Mouse (Mus musculus): ENCODE measurements around the gene Rtl1. TPM values are rescaled to one million over a fixed set of nuclear protein-coding genes. Genes with fewer than 3 reads are reported as not detected.

The Rtl1 gene
- polyA plus RNA-seq, 1 experiment: 0.02 TPM

- H3K27ac ChIP-seq (ENCODE audit: insufficient read depth, low read length): no peak overlapping the region
- H3K4me1 ChIP-seq (ENCODE audit: control insufficient read depth, insufficient read depth, low read length): 0 out of 2 replicates have a peak, but pooled peaks cover 1% of the 10 kb centered on the region
- H3K4me3 ChIP-seq (ENCODE audit: insufficient read depth, low read length): no peak overlapping the region
- TF ChIP-seq POLR2A (IDR thresholded peaks at IDR 0.05; ENCODE audit: extremely low read depth, insufficient read depth, low read length) (no peak), CTCF (IDR thresholded peaks at IDR 0.05; ENCODE audit: extremely low read depth, insufficient read depth, low read length) (no peak)
Measured at GRCm38 (mm10) chr12:109612392-109613385, 12.6 kb upstream of the Rtl1 start.

- H3K4me3 ChIP-seq (ENCODE audit: insufficient read depth, low read length): no peak overlapping the region
- H3K27ac ChIP-seq (ENCODE audit: insufficient read depth, low read length): no peak overlapping the region
- TF ChIP-seq CTCF (IDR thresholded peaks at IDR 0.05; ENCODE audit: extremely low read depth, insufficient read depth, low read length) (0 out of 2 replicates have a peak, but pooled peaks have one; percentile 8), POLR2A (IDR thresholded peaks at IDR 0.05; ENCODE audit: extremely low read depth, insufficient read depth, low read length) (no peak)
- no peaks in the 10 kb centered on the region for H3K4me1 ChIP-seq (ENCODE audit: control insufficient read depth, insufficient read depth, low read length)
Measured at GRCm38 (mm10) chr12:109608576-109609440, 8.7 kb upstream of the Rtl1 start.

- no peak overlapping the region for H3K27ac ChIP-seq (ENCODE audit: insufficient read depth, low read length)
- H3K4me1 ChIP-seq (ENCODE audit: control insufficient read depth, insufficient read depth, low read length): no peaks in the 10 kb centered on the region
- TF ChIP-seq CTCF (IDR thresholded peaks at IDR 0.05; ENCODE audit: extremely low read depth, insufficient read depth, low read length): no peak
- TF ChIP-seq POLR2A (IDR thresholded peaks at IDR 0.05; ENCODE audit: extremely low read depth, insufficient read depth, low read length): no peak
- H3K4me3 ChIP-seq (ENCODE audit: insufficient read depth, low read length): no peak overlapping the region
Measured at GRCm38 (mm10) chr12:109607953-109608352, 7.8 kb upstream of the Rtl1 start.

GRCm38 (mm10) chr12:109607191-109607590 is 7.1 kb upstream of the Rtl1 start:
- TF ChIP-seq POLR2A (IDR thresholded peaks at IDR 0.05; ENCODE audit: extremely low read depth, insufficient read depth, low read length) (no peak), CTCF (IDR thresholded peaks at IDR 0.05; ENCODE audit: extremely low read depth, insufficient read depth, low read length) (no peak)
- Histone ChIP-seq H3K27ac (ENCODE audit: insufficient read depth, low read length) (no peak overlapping the region), H3K4me3 (ENCODE audit: insufficient read depth, low read length) (no peak overlapping the region), H3K4me1 (ENCODE audit: control insufficient read depth, insufficient read depth, low read length) (no peaks in the 10 kb centered on the region)

GRCm38 (mm10) chr12:109604982-109605721 is 5.0 kb upstream of the Rtl1 start:
- no peak for TF ChIP-seq CTCF (IDR thresholded peaks at IDR 0.05; ENCODE audit: extremely low read depth, insufficient read depth, low read length)
- Histone ChIP-seq H3K4me3 (ENCODE audit: insufficient read depth, low read length) (no peak overlapping the region), H3K4me1 (ENCODE audit: control insufficient read depth, insufficient read depth, low read length) (no peaks in the 10 kb centered on the region), H3K27ac (ENCODE audit: insufficient read depth, low read length) (no peak overlapping the region)

GRCm38 (mm10) chr12:109598551-109599250 is 1.4 kb downstream of the Rtl1 start:
- no peak overlapping the region for H3K4me3 ChIP-seq (ENCODE audit: insufficient read depth, low read length)
- H3K4me1 ChIP-seq (ENCODE audit: control insufficient read depth, insufficient read depth, low read length): peaks cover 2% of the 10 kb centered on the region; the same call in 1 of the 2 replicates
- no peak for TF ChIP-seq CTCF (IDR thresholded peaks at IDR 0.05; ENCODE audit: extremely low read depth, insufficient read depth, low read length)
- TF ChIP-seq POLR2A (IDR thresholded peaks at IDR 0.05; ENCODE audit: extremely low read depth, insufficient read depth, low read length): no peak

GRCm38 (mm10) chr12:109596726-109597125 is 3.4 kb downstream of the Rtl1 start:
- Histone ChIP-seq H3K4me1 (ENCODE audit: control insufficient read depth, insufficient read depth, low read length) (peaks cover 2% of the 10 kb centered on the region; the same call in 1 of the 2 replicates), H3K4me3 (ENCODE audit: insufficient read depth, low read length) (no peak overlapping the region), H3K27ac (ENCODE audit: insufficient read depth, low read length) (no peak overlapping the region)
- TF ChIP-seq POLR2A (IDR thresholded peaks at IDR 0.05; ENCODE audit: extremely low read depth, insufficient read depth, low read length) (no peak), CTCF (IDR thresholded peaks at IDR 0.05; ENCODE audit: extremely low read depth, insufficient read depth, low read length) (no peak)

More at GRCm38 (mm10) chr12:109598551-109599250, 1.4 kb downstream of the Rtl1 start:
- H3K27ac ChIP-seq (ENCODE audit: insufficient read depth, low read length): no peak overlapping the region

- no peak for TF ChIP-seq POLR2A (IDR thresholded peaks at IDR 0.05; ENCODE audit: extremely low read depth, insufficient read depth, low read length)
- TF ChIP-seq CTCF (IDR thresholded peaks at IDR 0.05; ENCODE audit: extremely low read depth, insufficient read depth, low read length): no peak
- no peak overlapping the region for H3K27ac ChIP-seq (ENCODE audit: insufficient read depth, low read length)
- peaks cover 2% of the 10 kb centered on the region; the same call in 1 of the 2 replicates for H3K4me1 ChIP-seq (ENCODE audit: control insufficient read depth, insufficient read depth, low read length)
- no peak overlapping the region for H3K4me3 ChIP-seq (ENCODE audit: insufficient read depth, low read length)
Measured at GRCm38 (mm10) chr12:109596232-109596631, 3.9 kb downstream of the Rtl1 start.

Measured in cortical plate, adult 2 months (tissue).